Mouse (Mus musculus) left cerebral cortex, postnatal 14 days (tissue): ENCODE results near the gene Cyp17a1. TPM values are rescaled to one million over a fixed set of nuclear protein-coding genes. Genes with fewer than 3 reads are reported as not detected.
A peak's percentile ranks its signal among the peaks of the same experiment; 100 is the strongest.

Source experiments
- DNase-seq, 2 experiments: peaks; one replicate each; pipeline ENCODE4 v3.0.0; 2021 to 2022; ENCODE audit warnings: low spot score in 2 of 2, mixed read lengths in 1 of 2
- intact Hi-C: fragments of 180-260 bp; cut with DNase I; formaldehyde crosslinking; loops from one replicate; pipeline ENCODE4 v1.15.1; 2025
- total RNA-seq, 2 experiments: library from RNA; stranded (reverse); gene quantifications; 2 replicates each; pipeline ENCODE4 v1.2.3; 2021

Cyp17a1 gene
- total RNA-seq, 2 experiments from 2014 or later: not detected

GRCm38 (mm10) chr19:46679720-46680383 lies 6.9 kb upstream of the Cyp17a1 start:
- intact Hi-C loops: no loop called here
- no peak for DNase-seq

- DNase-seq: no peak
- intact Hi-C loops: no loop called here
Measured at GRCm38 (mm10) chr19:46675641-46676040, 2.7 kb upstream of the Cyp17a1 start.

DNA sequence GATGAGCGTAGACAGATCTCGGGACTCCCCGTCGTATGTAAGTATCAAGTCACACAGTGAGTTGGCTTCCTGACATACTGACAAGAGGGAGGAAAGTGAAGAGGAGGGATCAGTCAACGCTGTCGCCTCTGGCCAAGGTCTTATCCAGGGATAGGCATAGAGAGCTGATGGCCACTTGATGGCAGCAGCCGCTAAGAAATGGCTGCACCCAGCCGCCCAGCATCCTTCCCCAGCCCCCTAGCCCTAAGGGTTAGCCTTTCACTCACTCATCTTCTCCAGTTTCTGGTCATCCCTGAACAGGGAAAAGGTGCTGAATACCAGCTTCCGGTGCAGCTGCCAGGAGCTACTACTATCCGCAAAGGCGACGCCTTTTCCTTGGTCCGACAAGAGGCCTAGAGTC lies 2.3 kb downstream of the Cyp17a1 start:
- peak; percentile 43 to 66 for DNase-seq
- intact Hi-C loops: loop anchor here (2.0 to 5.0 kb wide), 2 partner anchors 70 to 197 kb away; no protein-coding TSS in a partner anchor

GRCm38 (mm10) chr19:46669802-46670201 lies 3.2 kb downstream of the Cyp17a1 start:
- intact Hi-C loops: loop anchor here (2.0 to 5.0 kb wide), 2 partner anchors 71 to 197 kb away; no protein-coding TSS in a partner anchor

GRCm38 (mm10) chr19:46668263-46668662 lies 4.7 kb downstream of the Cyp17a1 start:
- DNase-seq: no peak
- intact Hi-C loops: no loop called here

More at GRCm38 (mm10) chr19:46669802-46670201, 3.2 kb downstream of the Cyp17a1 start:
- no peak for DNase-seq

GRCm38 (mm10) chr19:46667300-46667699 lies 5.7 kb downstream of the Cyp17a1 start:
- DNase-seq: no peak
- intact Hi-C loops: no loop called here

DNA sequence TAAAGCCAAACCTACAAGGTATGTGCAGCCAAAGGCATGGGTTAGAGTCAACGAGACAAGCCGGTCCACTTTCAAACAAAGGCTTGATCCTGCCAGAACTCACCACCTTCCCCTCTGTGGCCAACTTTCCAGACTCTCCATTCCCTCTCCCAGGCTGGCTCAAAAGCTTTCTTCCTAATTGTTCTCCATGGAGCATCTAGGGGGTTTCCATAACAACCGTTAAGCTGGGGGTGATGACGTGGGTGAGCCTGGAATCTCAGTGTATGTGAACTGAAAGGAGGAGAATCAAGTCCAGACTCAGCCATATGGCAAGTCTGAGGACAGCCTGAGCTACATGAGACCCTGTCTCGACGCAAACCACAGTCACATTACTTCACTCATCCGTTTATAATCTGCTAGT lies 7.5 kb downstream of the Cyp17a1 start:
- intact Hi-C loops: no loop called here
- peak; percentile 45 to 50 for DNase-seq

DNA sequence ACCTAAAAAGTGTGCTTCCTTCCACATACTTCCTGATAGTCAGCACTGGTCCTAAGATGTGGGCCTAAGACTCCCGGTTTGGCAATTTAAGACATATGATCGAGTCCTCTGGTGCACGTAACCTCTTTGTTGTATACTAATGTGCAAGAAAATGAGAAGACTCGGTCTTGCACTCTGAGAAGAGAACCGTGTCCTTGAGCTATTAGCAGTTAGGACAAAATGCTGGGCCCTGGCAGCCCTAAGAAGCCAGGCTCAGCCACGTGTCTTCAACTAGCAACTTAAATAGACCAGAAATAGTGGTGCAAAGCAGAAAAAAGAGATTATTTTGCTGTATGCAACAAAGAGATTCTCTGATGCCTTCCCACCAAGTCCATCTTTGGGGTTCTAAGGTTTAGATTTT lies 10.2 kb downstream of the Cyp17a1 start:
- no peak for DNase-seq
- intact Hi-C loops: no loop called here

DNA sequence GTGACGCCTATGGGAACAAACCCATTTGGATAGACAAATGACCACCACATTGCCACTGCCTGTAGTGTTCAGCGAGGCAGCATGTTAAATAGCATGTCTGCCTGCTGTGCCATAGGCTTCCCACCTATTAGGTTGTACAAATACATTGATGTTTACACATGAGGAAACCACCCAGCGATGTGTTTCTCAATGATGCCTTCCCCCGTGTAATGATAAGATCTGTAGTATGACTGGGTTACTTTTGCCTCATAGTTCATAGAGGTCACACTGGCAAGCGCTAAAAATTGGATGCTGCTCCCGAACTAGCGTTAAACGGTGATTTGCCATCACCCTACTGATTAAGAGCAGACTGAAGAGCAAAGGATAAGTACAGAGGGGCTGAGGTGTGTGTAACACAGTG lies 10.8 kb downstream of the Cyp17a1 start:
- intact Hi-C loops: no loop called here
- DNase-seq: no peak

DNA sequence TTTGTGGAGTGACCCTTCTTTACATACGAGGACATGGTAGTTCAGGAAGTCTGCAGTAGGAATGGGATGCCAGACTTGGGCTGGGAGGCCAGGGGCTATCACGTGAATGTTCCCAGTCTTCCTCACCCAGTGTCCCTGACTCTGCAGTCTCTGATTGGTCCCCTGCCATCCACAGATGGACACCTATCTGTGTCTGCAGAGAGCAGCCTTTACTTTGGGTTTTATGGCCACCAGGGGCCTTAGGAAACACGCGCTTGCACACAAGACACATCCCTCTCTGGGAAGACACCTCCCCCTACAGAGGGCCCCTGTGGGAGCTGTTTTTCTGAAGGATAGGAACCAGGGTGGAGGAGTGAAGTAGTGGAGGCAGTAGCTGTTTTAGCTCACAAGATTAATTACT lies 11.5 kb downstream of the Cyp17a1 start:
- intact Hi-C loops: no loop called here
- no peak for DNase-seq

- intact Hi-C loops: no loop called here
- DNase-seq: no peak
Measured at GRCm38 (mm10) chr19:46658851-46659250, 14.1 kb downstream of the Cyp17a1 start.

DNA sequence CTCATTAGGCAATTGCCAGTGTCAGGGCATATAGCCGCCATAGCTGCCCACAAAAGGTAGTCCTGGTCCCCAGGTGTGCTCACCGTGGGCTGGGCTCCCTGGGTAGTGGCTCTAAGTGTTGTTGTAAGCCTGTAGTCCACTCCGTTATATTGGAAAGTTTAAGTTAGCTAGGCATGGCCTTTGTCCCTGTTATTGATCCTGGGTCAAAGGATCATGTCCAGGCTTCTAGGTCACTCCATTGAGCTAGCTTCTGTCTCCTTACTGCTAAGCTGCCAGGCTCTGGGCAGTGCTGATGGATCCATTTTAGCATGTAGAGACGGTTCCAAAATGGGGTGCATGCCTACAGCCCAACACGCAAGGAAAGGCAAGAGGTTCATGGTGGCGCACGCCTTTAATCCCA lies 14.6 kb downstream of the Cyp17a1 start:
- intact Hi-C loops: no loop called here
- no peak for DNase-seq

DNA sequence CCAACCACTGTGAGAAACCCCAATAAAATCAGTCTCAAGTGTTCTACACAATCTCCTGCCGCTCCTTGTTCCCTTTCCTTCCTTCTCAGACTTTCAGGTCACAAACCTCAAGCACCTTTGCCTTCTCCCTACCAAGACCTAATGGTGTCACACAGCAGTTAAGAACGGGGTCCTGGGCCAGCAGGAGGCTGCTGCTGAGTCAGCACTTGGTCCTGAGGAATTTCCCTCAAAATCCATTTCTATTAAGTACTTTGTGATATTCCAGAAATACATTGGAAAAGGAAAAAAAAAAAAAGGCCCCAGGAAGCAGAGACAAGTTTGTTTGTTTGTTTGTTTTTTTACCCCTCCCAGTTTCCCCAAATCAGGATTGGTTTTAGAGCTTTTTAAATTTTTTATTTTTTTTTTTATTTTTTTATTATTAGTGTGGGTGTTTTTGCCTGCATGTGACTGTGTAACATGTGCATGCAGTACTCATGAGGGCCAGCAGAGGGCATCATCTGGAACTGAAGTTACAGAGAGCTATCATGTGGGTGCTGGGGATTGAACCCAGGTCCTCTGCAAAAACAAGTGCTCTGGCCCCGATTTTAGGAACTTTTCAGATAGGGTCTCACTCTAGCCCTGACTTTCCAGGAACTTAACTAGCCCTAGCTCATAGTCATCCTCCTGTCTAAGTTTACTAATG lies 15.5 kb downstream of the Cyp17a1 start:
- no peak for DNase-seq

DNA sequence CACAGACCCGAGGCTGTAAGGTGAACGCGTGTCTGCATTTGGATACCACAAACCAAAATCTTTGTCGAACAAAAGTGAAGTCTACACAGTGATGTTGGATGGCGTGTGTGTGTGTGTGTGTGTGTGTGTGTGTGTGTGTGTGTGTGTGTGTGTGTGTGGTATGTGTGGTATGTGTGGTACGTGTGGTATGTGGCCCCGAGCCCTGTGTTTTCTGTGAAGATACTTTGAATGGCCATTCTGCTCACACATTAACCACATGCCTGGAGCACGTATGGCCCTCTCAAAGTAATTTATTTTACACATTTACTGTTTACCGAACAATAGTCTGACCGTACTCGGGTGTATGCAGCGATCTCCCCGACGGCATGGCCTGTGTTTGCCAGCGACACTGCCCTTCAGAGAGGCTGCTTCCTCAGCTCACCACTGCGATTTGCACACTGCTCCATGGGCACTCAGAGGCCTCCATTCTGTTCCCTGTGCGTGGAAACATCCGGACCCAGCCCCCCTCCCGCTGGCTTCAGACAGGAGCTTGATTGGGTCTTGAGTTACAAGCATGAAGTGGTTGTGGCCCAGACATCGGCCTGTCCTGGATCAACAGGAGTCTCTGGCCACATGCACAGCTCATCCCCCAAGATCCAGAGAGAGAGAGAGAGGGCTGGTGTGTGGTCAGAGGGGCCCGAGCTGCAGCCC lies 16.7 kb downstream of the Cyp17a1 start:
- intact Hi-C loops: no loop called here

More for the DNA sequence above, 15.5 kb downstream of the Cyp17a1 start:
- intact Hi-C loops: no loop called here

GRCm38 (mm10) chr19:46655626-46656025 lies 17.3 kb downstream of the Cyp17a1 start:
- intact Hi-C loops: no loop called here

More for the DNA sequence above, 16.7 kb downstream of the Cyp17a1 start:
- no peak for DNase-seq

GRCm38 (mm10) chr19:46653616-46654235 lies 19.2 kb downstream of the Cyp17a1 start:
- DNase-seq: no peak
- intact Hi-C loops: no loop called here

More at GRCm38 (mm10) chr19:46655626-46656025, 17.3 kb downstream of the Cyp17a1 start:
- DNase-seq: no peak

DNA sequence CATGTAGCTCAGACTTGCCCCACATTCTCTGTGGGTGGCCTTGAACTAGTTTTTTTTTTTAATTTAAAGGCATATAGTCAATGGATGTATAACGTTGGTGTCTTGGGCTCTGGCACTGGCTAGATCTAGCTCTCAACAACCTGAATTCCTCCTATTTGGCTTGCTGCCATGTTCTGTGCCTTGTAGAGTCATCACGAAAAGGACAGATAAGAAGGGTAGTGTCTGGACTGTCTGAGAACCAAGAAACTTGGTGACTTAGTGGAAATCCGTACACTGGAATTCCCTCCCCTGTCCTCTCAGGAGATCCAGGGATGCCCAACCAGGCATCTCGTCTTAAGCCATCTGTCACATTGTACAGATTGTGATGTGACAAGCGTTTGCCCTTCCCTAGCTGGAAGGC lies 19.8 kb downstream of the Cyp17a1 start:
- intact Hi-C loops: no loop called here

GRCm38 (mm10) chr19:46648565-46648964 lies 24.4 kb downstream of the Cyp17a1 start:
- intact Hi-C loops: loop anchor here (5.0 kb wide), 1 partner anchor 46 kb away; no protein-coding TSS in a partner anchor
- DNase-seq: no peak

More for the DNA sequence above, 19.8 kb downstream of the Cyp17a1 start:
- DNase-seq: no peak

DNA sequence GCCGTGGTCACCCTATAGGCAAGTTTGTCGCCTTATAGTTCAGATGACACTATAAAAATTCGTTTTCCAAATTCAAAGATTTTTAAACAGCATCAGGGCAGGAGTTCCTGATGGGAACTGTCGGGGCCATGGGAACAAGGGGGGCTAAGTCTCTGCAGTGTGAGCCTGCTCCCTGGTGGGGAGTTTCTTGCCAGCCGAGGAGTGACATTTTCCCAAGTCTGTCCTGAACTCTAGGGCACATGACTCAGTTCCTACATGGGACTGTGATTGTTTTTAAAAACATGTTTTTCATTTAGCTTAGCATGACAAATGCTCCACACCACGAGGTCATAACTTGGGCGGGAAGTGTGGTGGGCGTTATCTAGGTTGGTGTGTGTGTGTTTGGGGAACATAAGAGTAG lies 25.1 kb downstream of the Cyp17a1 start:
- no peak for DNase-seq
- intact Hi-C loops: loop anchor here (5.0 kb wide), 1 partner anchor 46 kb away; no protein-coding TSS in a partner anchor

- intact Hi-C loops: loop anchor here (5.0 kb wide), 1 partner anchor 45 kb away; no protein-coding TSS in a partner anchor
- DNase-seq: no peak
Measured at GRCm38 (mm10) chr19:46647254-46647653, 25.7 kb downstream of the Cyp17a1 start.
